Mouse (Mus musculus) adrenal gland, adult 18-20 months (tissue): ENCODE measurements around the gene Oasl2. TPM values are rescaled to one million over a fixed set of nuclear protein-coding genes. Genes with fewer than 3 reads are reported as not detected.
A peak's percentile ranks its signal among the peaks of the same experiment; 100 is the strongest.
"Not testable (repeated sequence)": the region's sequence is repeated elsewhere in the genome, so short reads cannot be mapped to it uniquely, and the experiment has no call there.

Source experiments
- DNase-seq, 2 experiments: peaks; one replicate each; pipeline ENCODE4 v3.0.0; 2021 to 2022; ENCODE audit warnings: low spot score in 2 of 2
- total RNA-seq, 2 experiments: library from RNA; stranded (reverse); gene quantifications; 1 replicate in 1 of 2; 2 replicates in 1 of 2; pipeline ENCODE4 v1.2.3; 2021

Oasl2 gene
- total RNA-seq, 2 experiments from 2014 or later, result 9.9 to 10.4 TPM

DNA sequence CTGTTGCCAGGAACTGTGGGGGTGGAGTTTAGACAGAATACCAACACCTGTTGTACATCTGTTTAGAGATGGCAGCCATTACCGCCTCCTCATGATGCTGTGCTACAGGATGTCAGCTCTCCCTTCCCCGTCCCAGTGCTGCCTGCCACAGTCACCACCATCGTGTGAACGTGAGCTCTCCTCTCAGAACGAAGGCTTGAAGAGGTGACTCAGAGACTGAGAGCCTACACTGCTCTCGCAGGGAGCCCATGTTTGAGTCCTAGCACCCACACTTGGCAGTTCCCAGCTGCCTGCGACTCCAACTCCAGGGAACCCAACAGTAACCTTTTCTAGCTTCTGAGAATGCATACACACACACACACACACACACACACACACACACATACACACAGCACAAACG is 18.1 kb downstream of the Oasl2 start:
- DNase-seq, result no peak

- no peak for DNase-seq
Measured at GRCm38 (mm10) chr5:114915854-114916253, 19.1 kb downstream of the Oasl2 start.

GRCm38 (mm10) chr5:114916777-114917176 is 20.0 kb downstream of the Oasl2 start:
- no peak for DNase-seq

DNA sequence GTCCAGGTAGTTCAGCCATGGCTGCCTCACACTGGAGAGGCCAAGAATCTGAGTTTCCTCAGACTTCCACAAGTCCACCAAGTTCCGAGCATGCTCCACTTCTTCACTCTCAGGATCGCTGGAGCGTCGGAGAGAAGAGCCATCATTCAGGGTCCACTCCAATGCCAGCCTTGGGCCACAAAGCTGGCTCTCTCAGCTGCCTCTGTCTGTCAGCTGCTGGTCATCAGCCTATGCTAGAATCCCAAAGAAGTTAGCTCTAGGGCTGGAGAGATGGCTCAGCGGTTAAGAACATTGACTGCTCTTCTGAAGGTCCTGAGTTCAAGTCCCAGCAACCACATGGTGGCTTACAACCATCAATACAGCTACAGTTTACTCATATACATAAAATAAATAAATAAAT is 20.6 kb downstream of the Oasl2 start:
- not testable (repeated sequence) for DNase-seq

DNA sequence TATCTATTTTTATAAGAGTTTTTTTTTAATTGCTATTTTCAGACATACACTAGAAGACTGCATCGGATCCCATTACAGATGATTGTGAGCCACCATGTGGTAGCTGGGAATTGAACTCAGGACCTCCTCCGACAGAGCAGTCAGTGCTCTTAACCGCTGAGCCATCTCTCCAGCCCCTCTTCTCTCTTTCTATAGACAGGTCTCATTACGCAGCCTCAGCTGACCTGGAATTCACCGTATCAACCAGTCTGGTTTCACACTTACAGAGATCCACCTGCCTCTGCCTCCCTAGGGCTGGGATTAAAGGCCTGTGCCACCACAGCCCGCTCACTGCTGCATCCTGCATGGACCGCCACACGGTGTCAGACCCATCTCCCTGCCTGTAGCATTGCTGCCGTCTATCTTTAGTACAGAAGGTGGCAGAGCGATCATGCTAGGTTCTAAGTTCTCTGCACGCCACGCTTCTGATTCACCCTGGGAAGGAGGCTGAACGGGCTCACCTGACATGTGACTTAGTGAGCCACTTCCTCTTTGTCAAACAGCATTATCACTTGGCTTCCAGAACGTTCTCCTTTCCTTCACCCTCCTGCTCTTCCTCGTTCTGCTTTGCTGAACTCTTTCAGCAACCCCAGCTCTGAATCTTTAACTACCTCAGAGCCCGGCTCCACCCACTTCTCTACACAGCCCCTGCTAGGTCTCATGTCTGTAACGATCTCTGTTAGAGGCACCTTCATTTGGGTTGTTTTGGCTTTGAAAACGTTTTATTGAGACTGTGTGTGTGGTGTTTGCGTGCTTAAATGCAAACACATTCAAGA is 25.0 kb downstream of the Oasl2 start:
- no peak for DNase-seq

DNA sequence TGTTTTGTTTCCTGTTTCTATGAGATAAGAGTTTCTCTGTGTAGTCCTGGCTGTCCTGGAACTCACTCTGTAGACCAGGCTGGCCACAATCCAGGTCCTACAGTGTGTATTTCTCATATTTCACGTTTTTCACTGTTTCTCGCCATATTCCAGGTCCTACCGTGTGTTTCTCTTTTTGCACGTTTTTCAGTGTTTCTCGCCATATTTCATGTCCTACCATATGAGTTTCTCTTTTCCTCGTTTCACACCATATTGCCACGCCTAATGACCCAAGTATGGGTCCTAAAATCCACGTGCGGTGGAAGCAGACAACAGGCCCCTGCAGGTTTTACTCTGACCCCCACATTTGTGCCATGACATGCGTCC is 25.6 kb downstream of the Oasl2 start:
- DNase-seq, result no peak

GRCm38 (mm10) chr5:114922998-114923473 is 26.3 kb downstream of the Oasl2 start, which contains the start of gene Oasl1:
Gene Oasl1 (plus strand): TSS chr5:114923240.
- peak; percentile 47 to 59 for DNase-seq

GRCm38 (mm10) chr5:114926153-114926684 is 29.5 kb downstream of the Oasl2 start:
- DNase-seq, result no peak

DNA sequence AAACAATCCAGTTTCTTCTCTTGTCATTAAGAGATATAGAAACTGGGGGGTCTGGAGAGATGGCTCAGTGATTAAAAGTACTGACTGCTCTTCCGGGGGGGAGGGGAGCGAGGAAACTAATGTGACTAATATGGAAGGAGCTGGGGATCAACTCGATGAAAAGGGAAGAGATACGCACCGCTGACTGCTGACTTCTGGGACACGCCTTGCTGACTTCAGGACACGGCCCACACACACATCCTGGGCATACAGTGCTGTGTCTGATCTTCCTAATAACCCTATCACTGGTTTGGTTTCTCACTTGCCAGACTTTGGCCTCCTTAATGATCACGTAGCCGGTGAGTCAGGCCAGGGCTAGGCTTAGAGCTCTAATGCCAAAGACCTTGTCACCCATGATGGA is 30.0 kb downstream of the Oasl2 start:
- DNase-seq, result no peak

DNA sequence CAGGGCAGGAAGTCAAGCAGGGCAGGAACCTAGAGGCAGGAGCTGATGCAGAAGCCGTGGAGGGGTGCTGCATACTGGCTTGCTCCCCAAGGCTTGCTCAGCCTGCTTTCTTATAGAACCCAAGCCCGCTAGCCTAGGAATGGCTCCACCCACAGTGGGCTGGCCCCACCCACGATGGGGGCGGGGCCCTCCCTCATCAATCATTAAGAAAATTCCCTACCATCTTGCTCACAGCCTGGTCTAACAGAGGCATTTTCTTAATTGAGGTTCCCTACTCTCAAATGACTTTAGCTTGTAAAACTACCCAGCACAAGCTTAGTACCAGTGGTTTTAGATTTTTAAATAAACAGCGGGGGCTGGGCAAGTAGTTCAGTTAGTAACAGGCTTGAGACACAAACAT is 34.9 kb downstream of the Oasl2 start:
- no peak for DNase-seq

GRCm38 (mm10) chr5:114933206-114933605 is 36.5 kb downstream of the Oasl2 start:
- no peak for DNase-seq

DNA sequence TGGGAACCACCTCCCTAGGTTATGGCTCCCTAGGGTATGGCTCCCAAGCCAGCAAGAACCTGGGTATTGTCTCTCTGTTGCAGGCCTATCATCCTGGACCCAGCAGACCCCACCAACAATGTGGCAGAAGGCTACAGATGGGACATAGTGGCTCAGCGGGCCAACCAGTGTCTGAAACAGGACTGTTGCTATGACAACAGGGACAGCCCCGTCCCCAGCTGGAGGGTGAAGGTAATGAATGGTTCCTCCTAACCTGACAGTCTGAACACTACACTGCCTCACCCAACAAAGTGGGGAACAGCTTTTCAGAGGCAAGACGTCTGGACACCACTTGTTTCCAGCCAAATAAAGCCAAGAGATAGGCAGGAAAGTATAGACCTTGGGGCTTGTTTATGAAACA is 39.1 kb downstream of the Oasl2 start:
- no peak for DNase-seq

- not testable (repeated sequence) for DNase-seq
Measured at GRCm38 (mm10) chr5:114941138-114941537, 44.4 kb downstream of the Oasl2 start.

GRCm38 (mm10) chr5:114942074-114942765 is 45.5 kb downstream of the Oasl2 start, which contains the start of gene 2210016L21Rik:
Gene 2210016L21Rik (plus strand): TSS chr5:114942158.
- DNase-seq, result peak; percentile 70 to 76

DNA sequence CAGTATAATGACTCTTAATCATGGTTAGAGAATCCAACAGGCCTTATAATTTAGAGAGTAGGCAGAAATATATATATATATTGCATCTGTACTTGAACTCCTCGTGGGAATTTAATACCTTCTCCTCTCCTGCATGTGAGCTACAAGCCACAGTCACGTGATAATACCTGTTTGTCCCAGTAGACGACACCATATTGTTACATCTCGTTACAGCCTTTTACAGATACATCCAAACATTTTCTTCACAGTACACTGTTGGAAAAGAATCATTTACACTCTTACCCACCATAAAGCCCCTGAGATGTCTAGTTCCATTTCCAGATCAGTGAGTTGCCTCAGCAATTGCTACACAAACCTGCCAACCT is 46.0 kb downstream of the Oasl2 start:
- DNase-seq, result no peak

DNA sequence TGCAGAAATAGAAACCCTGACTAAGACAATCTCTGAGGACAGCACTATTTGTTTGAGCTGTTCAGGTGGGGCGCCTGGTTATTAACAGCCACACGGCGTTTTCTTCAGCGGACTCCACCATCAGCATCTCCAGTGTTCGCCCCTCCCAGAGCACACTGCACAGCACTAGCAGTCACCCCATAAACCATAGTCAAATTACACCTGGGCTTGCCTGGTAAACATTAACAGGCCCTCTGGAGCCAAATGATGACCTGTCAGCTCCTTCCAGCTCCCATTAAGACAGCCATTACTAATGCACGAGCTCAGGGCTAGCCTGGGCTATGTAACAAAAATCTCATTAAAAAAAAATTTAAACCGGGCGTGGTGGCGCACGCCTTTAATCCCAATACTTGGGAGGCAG is 48.3 kb downstream of the Oasl2 start:
- DNase-seq, result no peak

DNA sequence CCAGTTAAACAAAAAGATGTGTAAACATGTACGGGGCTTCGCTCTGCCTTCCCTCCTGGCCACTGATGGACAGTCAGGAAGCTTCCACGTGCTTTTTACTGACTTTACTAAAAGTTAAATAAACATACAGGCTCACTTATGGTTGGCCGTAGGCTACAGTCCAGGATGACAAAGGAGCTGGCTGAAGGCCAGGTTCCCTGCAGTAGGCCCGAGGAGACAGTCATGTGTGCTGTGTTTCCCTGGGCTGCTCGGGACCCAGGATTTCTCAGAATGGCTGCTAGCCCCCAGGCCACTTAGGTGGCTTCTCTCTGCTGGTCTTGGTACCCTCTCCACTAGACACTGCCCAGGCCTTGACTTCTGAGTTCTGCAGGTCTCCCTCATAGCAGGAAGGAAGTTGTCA is 52.2 kb downstream of the Oasl2 start:
- peak in 1 of 2 experiments; percentile 37 for DNase-seq

DNA sequence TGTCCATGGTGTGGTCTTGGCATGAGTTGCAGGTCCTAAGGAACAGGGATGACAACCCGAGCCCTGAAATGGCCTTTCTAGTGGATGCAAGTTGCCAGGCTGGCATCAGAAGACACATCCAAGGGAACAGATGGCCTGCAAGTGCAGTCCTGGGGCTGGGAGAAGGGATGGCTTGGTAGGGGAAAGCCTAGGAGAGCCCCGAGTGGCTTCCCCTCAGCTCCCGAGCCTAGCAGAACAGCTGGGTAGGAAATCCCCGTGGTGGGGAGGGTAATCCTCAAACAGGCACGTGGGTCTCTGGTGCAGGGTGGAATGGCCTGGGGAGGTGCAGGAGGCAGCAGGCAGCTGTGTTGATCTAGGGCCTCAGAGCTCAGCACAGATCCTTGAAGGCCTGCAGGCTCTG is 52.6 kb downstream of the Oasl2 start:
- no peak for DNase-seq

DNA sequence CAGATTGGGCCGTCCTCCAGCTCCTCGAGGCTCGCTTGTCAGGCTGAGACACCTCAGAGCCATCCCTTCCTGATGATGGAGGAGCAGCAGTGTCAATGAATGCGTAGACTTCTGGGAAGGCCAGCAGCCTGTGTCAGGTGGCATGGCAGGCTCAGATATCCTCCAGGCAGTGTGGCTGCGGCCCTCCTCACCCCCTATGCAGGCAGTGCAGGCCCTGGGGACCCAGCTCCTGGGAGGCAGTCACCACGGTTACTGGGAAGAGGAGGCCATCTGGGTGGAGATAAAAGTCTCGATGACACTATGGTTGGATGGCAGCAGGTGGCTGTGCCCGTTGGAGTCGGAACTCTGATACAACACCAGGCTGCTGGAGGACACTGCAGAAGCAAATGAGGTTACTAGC is 53.1 kb downstream of the Oasl2 start:
- no peak for DNase-seq

DNA sequence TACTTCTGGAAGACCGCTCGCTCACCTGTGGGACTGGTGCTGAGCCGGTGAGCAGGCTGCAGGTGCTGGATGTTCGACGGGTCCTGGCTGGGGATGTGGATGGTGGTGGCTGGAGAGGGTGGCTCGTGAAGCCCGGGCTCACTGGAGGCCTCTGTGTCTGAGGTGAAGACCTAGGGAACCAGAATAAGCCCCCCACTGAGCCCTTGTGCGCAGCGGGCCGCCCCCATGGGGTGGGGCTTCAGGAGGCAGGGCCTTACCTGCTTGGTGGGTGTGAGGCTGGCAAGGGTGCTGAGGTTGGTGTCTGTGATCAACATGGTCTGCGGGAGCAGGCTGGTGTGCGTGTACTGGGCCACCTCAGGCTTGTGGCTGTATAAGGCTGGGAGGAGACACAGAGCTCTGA is 53.9 kb downstream of the Oasl2 start:
- DNase-seq, result no peak

DNA sequence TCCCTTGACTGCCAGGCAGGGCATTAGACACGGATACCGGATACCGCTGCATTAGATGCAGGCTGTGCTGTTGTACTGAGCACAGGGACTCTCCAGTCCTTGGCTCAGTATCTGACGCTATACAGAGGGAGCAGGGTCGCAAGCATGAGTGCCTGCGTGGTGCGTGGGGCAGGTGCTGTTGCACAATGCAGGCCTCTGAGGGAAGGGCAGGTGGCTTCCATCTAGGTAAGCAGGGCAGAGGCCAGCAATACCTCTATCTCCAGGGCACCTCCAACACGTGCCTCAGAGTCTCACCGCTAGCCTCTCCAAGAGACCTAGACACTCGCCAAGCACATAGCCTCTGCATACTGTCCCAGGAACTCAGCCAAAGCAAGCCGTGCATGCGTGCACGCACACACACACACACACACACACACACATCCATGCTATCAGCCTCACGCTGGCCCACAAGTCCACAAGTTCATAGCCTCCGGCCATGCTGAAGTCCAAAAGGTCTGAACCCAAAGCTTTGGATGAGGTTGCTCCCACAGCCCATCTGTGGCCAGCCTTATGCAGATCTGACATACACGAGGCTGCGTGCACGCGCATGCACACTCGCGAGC is 54.6 kb downstream of the Oasl2 start:
- DNase-seq, result no peak

GRCm38 (mm10) chr5:114953326-114953725 is 56.6 kb downstream of the Oasl2 start:
- no peak for DNase-seq
